In genomic region chr19:46857277-46857989, GRCm38 (mm10) we compare ENCODE assay signal across 9 mouse cellular contexts.
DNase-seq lines count a peak whose midpoint lies in the region; ATAC-seq and TF ChIP-seq lines count a peak whose summit lies in the region.
"Had no signal": no experiment of that assay in that cellular context is flagged by ENCODE, and none has a peak within 500 bp of the region (broad histone marks: within the 10 kb centered on the region; RNA-seq: fewer than 3 reads in every experiment).

No protein-coding gene starts in this region.

- no peak for DNase-seq in layer of hippocampus, adult 2 months (ENCODE audit: low spot score in 2 of 2)
- no peak for DNase-seq in layer of hippocampus, adult 11-12 months (ENCODE audit: low spot score)
- peak; percentile 57 for DNase-seq in brain, embryonic 14.5 days (ENCODE audit: low read depth)
- no peak for DNase-seq in cerebellum, adult 11 months
- no peak for DNase-seq in left cerebral cortex, adult 18-20 months (ENCODE audit: low spot score in 2 of 2)
- DNase-seq in lung, postnatal 4 days, result no peak

- no peak overlapping the region for H3K9ac ChIP-seq in intestine, embryonic 16.5 days (ENCODE audit: low read depth, low read length)
- H3K9ac ChIP-seq in midbrain, embryonic 16.5 days (ENCODE audit: low read depth, low read length), result no peak overlapping the region

- H3K4me3 ChIP-seq in layer of hippocampus, adult 2 months, result no peak overlapping the region
- no peak overlapping the region for H3K4me3 ChIP-seq in intestine, embryonic 16.5 days (ENCODE audit: low read length)
- no peak overlapping the region for H3K4me3 ChIP-seq in midbrain, embryonic 16.5 days (ENCODE audit: low read depth, low read length)
- H3K4me3 ChIP-seq: megakaryocyte, embryonic 14.5 days had no signal

- no peaks in the 10 kb centered on the region for H3K9me3 ChIP-seq in intestine, embryonic 16.5 days (ENCODE audit: control insufficient read depth, low read length)
- no peaks in the 10 kb centered on the region for H3K9me3 ChIP-seq in midbrain, embryonic 16.5 days (replicated peaks; ENCODE audit: control insufficient read depth, low read length, poor library complexity, severe bottlenecking)
- H3K9me3 ChIP-seq: megakaryocyte, embryonic 14.5 days had no signal

- ATAC-seq in intestine, embryonic 16.5 days, result 0 out of 2 replicates have a peak, but pooled peaks have one; percentile 46
- ATAC-seq in midbrain, embryonic 16.5 days, result peak; percentile 67; the same call in 1 of the 2 replicates

- no peak overlapping the region for H3K27ac ChIP-seq in layer of hippocampus, adult 2 months
- H3K27ac ChIP-seq in intestine, embryonic 16.5 days (ENCODE audit: low read length), result no peak overlapping the region
- peak overlapping the region; percentile 69 for H3K27ac ChIP-seq in midbrain, embryonic 16.5 days (ENCODE audit: low read length)

- TF ChIP-seq CTCF in layer of hippocampus, adult 2 months (conservative IDR thresholded peaks at IDR 0.05), result peak; percentile 67
- TF ChIP-seq CTCF in brain, embryonic 14.5 days (IDR thresholded peaks at IDR 0.05; ENCODE audit: borderline replicate concordance, extremely low read depth, insufficient read depth, insufficient read length), result peak; percentile 24; the same call in 1 of the 2 replicates

- no peaks in the 10 kb centered on the region for H3K36me3 ChIP-seq in intestine, embryonic 16.5 days (ENCODE audit: control insufficient read depth, insufficient read depth, low read length)
- no peaks in the 10 kb centered on the region for H3K36me3 ChIP-seq in midbrain, embryonic 16.5 days (ENCODE audit: control insufficient read depth, insufficient read depth, low read length)

- no peaks in the 10 kb centered on the region for H3K27me3 ChIP-seq in intestine, embryonic 16.5 days (replicated peaks; ENCODE audit: control insufficient read depth, insufficient read depth, low read length)
- H3K27me3 ChIP-seq in midbrain, embryonic 16.5 days (ENCODE audit: control insufficient read depth, insufficient read depth, low read depth, low read length), result no peaks in the 10 kb centered on the region

- no peak overlapping the region for H3K4me2 ChIP-seq in intestine, embryonic 16.5 days (ENCODE audit: low read depth, low read length)
- no peak overlapping the region for H3K4me2 ChIP-seq in midbrain, embryonic 16.5 days (ENCODE audit: low read length)

- WGBS in intestine, embryonic 16.5 days, result 51% methylated on average over 9 of the region's 9 CpGs
- WGBS in midbrain, embryonic 16.5 days, result 56% methylated on average over 9 of the region's 9 CpGs

- H3K4me1 ChIP-seq in intestine, embryonic 16.5 days (ENCODE audit: control insufficient read depth, insufficient read depth, low read length), result no peaks in the 10 kb centered on the region; the same call in 1 of the 2 replicates
- H3K4me1 ChIP-seq in midbrain, embryonic 16.5 days (ENCODE audit: control insufficient read depth, insufficient read depth, low read length), result peaks cover 20% of the 10 kb centered on the region

- TF ChIP-seq POLR2A in brain, embryonic 14.5 days (IDR thresholded peaks at IDR 0.05; ENCODE audit: borderline replicate concordance, extremely low read depth, insufficient read depth, insufficient read length, poor library complexity, severe bottlenecking), result no peak
